In genomic region chr1:91024464-91024863, GRCm38 (mm10) we compare ENCODE assay signal across 15 mouse cellular contexts. TPM values are rescaled to one million over a fixed set of nuclear protein-coding genes. Genes with fewer than 3 reads are reported as not detected.
A peak's percentile ranks its signal among the peaks of the same experiment; 100 is the strongest.
DNase-seq lines count a peak whose midpoint lies in the region; ATAC-seq and TF ChIP-seq lines count a peak whose summit lies in the region.
"Had no signal": no experiment of that assay in that cellular context is flagged by ENCODE, and none has a peak within 500 bp of the region (broad histone marks: within the 10 kb centered on the region; RNA-seq: fewer than 3 reads in every experiment).

No protein-coding gene starts in this region.

- H3K4me2 ChIP-seq in heart, embryonic 12.5 days: no peak overlapping the region
- no peak overlapping the region for H3K4me2 ChIP-seq in lung, embryonic 15.5 days
- H3K4me2 ChIP-seq in stomach, embryonic 15.5 days: no peak overlapping the region
- H3K4me2 ChIP-seq: embryonic facial prominence, embryonic 15.5 days; hindbrain, embryonic 12.5 days had no signal

- peaks cover 5% of the 10 kb centered on the region; the same call in 1 of the 2 replicates for H3K9me3 ChIP-seq in heart, embryonic 12.5 days (replicated peaks)
- H3K9me3 ChIP-seq in lung, embryonic 15.5 days: no peaks in the 10 kb centered on the region
- H3K9me3 ChIP-seq in stomach, embryonic 15.5 days: no peaks in the 10 kb centered on the region
- H3K9me3 ChIP-seq in forebrain, embryonic 10.5 days: peaks cover 16% of the 10 kb centered on the region; the same call in 1 of the 2 replicates
- H3K9me3 ChIP-seq: embryonic facial prominence, embryonic 15.5 days; hindbrain, embryonic 12.5 days had no signal

- ATAC-seq in heart, embryonic 12.5 days (ENCODE audit: insufficient number of reproducible peaks, low FRiP score): no peak
- no peak for ATAC-seq in lung, embryonic 15.5 days (ENCODE audit: borderline replicate concordance, extremely low read depth, low FRiP score, low TSS enrichment)
- ATAC-seq in stomach, embryonic 15.5 days (ENCODE audit: insufficient read depth, low FRiP score, low read depth): no peak
- ATAC-seq: forebrain, embryonic 14.5 days had no signal

- 71% methylated on average over 3 of the region's 3 CpGs for WGBS in heart, embryonic 12.5 days
- 71% methylated on average over 3 of the region's 3 CpGs for WGBS in lung, embryonic 15.5 days
- 63% methylated on average over 3 of the region's 3 CpGs for WGBS in stomach, embryonic 15.5 days
- 76% methylated on average over 3 of the region's 3 CpGs for WGBS in forebrain, embryonic 10.5 days
- WGBS in thymus, adult 2 months: 81% methylated on average over 3 of the region's 3 CpGs

- H3K27me3 ChIP-seq in heart, embryonic 12.5 days (replicated peaks): no peaks in the 10 kb centered on the region
- no peaks in the 10 kb centered on the region for H3K27me3 ChIP-seq in lung, embryonic 15.5 days
- H3K27me3 ChIP-seq in stomach, embryonic 15.5 days (replicated peaks): no peaks in the 10 kb centered on the region
- no peaks in the 10 kb centered on the region for H3K27me3 ChIP-seq in forebrain, embryonic 10.5 days (ENCODE audit: poor library complexity, severe bottlenecking)
- H3K27me3 ChIP-seq in thymus, adult 2 months (ENCODE audit: control insufficient read depth, insufficient read depth, low read length): no peaks in the 10 kb centered on the region
- H3K27me3 ChIP-seq: embryonic facial prominence, embryonic 15.5 days; hindbrain, embryonic 12.5 days had no signal

- peak overlapping the region; percentile 97 for H3K27ac ChIP-seq in heart, embryonic 12.5 days (ENCODE audit: poor library complexity, severe bottlenecking)
- H3K27ac ChIP-seq in lung, embryonic 15.5 days: peak overlapping the region; percentile 32; the same call in 1 of the 2 replicates
- peak overlapping the region; percentile 93 for H3K27ac ChIP-seq in brown adipose tissue, adult 24 weeks (replicated peaks; ENCODE audit: low read depth, low read length)
- H3K27ac ChIP-seq in stomach, embryonic 15.5 days: peak overlapping the region; percentile 49
- H3K27ac ChIP-seq in forebrain, embryonic 10.5 days: no peak overlapping the region
- H3K27ac ChIP-seq in thymus, adult 2 months (ENCODE audit: control insufficient read depth, insufficient read depth, low read length): no peak overlapping the region
- H3K27ac ChIP-seq: embryonic facial prominence, embryonic 15.5 days; hindbrain, embryonic 12.5 days; layer of hippocampus, adult 2 months had no signal

- H3K4me3 ChIP-seq in heart, embryonic 12.5 days: no peak overlapping the region
- no peak overlapping the region for H3K4me3 ChIP-seq in lung, embryonic 15.5 days
- no peak overlapping the region for H3K4me3 ChIP-seq in brown adipose tissue, adult 24 weeks (ENCODE audit: insufficient read depth, low read depth, low read length)
- no peak overlapping the region for H3K4me3 ChIP-seq in stomach, embryonic 15.5 days (replicated peaks)
- H3K4me3 ChIP-seq in forebrain, embryonic 10.5 days: no peak overlapping the region
- H3K4me3 ChIP-seq in thymus, adult 2 months (ENCODE audit: control insufficient read depth, insufficient read depth, low read length): no peak overlapping the region
- H3K4me3 ChIP-seq: embryonic facial prominence, embryonic 15.5 days; hindbrain, embryonic 12.5 days; layer of hippocampus, adult 2 months had no signal

- peaks cover 28% of the 10 kb centered on the region for H3K36me3 ChIP-seq in heart, embryonic 12.5 days
- H3K36me3 ChIP-seq in lung, embryonic 15.5 days: no peaks in the 10 kb centered on the region
- no peaks in the 10 kb centered on the region; the same call in 1 of the 2 replicates for H3K36me3 ChIP-seq in stomach, embryonic 15.5 days
- peaks cover 22% of the 10 kb centered on the region; the same call in 1 of the 2 replicates for H3K36me3 ChIP-seq in forebrain, embryonic 10.5 days (replicated peaks)
- H3K36me3 ChIP-seq in thymus, adult 2 months (ENCODE audit: control insufficient read depth, insufficient read depth, low read length): no peaks in the 10 kb centered on the region
- H3K36me3 ChIP-seq: G1E had no signal

- no peak for TF ChIP-seq POLR2A in thymus, adult 2 months (IDR thresholded peaks at IDR 0.05; ENCODE audit: control insufficient read depth, extremely low read depth, insufficient read depth, low read length, poor library complexity)

- DNase-seq in heart, adult 9 months (ENCODE audit: low spot score in 2 of 2): no peak
- DNase-seq in lung, postnatal 14 days: no peak
- no peak for DNase-seq in forebrain, embryonic 10.5 days (ENCODE audit: extremely low spot score, low spot score)
- DNase-seq in thymus, adult 2 months: no peak
- DNase-seq: cerebellum, adult 18-20 months; retina, postnatal 1 day had no signal

- H3K9ac ChIP-seq in heart, embryonic 12.5 days: no peak overlapping the region
- no peak overlapping the region for H3K9ac ChIP-seq in lung, embryonic 15.5 days
- H3K9ac ChIP-seq in stomach, embryonic 15.5 days: no peak overlapping the region
- H3K9ac ChIP-seq: embryonic facial prominence, embryonic 15.5 days; hindbrain, embryonic 12.5 days had no signal

- H3K4me1 ChIP-seq in heart, embryonic 12.5 days (replicated peaks): peaks cover 43% of the 10 kb centered on the region
- H3K4me1 ChIP-seq in lung, embryonic 15.5 days: peaks cover 23% of the 10 kb centered on the region
- H3K4me1 ChIP-seq in brown adipose tissue, adult 24 weeks (ENCODE audit: control insufficient read depth, insufficient read depth, insufficient read length, low read length): peaks cover 6% of the 10 kb centered on the region; the same call in 1 of the 2 replicates
- H3K4me1 ChIP-seq in stomach, embryonic 15.5 days: peaks cover 8% of the 10 kb centered on the region; the same call in 1 of the 2 replicates
- no peaks in the 10 kb centered on the region for H3K4me1 ChIP-seq in forebrain, embryonic 10.5 days
- no peaks in the 10 kb centered on the region for H3K4me1 ChIP-seq in thymus, adult 2 months (replicated peaks; ENCODE audit: control insufficient read depth, insufficient read depth, low read length)
- H3K4me1 ChIP-seq: hindbrain, embryonic 12.5 days had no signal

- TF ChIP-seq CTCF in thymus, adult 2 months (IDR thresholded peaks at IDR 0.05; ENCODE audit: borderline replicate concordance, control insufficient read depth, extremely low read depth, insufficient read depth, low read length, poor library complexity): no peak

RNA-seq across cellular contexts. Expression of gene Lrrfip1, which starts 25.9 kb away (rescaled TPM):
- 151 and 161 TPM in 2 replicates for polyA plus RNA-seq in heart, embryonic 12.5 days (2016; fragmentation: Nextera tagmentation; extraction: Ambion mirVana)
- 54.8 and 60.6 TPM in 2 replicates for polyA plus RNA-seq in lung, embryonic 15.5 days (2015; fragmentation: Nextera tagmentation; extraction: Ambion mirVana)
- 11.7 and 13.8 TPM in 2 replicates for polyA plus RNA-seq in brown adipose tissue, adult 24 weeks (2012; ENCODE audit: insufficient read depth, insufficient read length, missing spikeins)
- polyA plus RNA-seq in stomach, embryonic 15.5 days (2015; fragmentation: Nextera tagmentation; extraction: Ambion mirVana): 64.9 and 65.4 TPM in 2 replicates
- polyA plus RNA-seq in forebrain, embryonic 10.5 days (2016; fragmentation: Nextera tagmentation; extraction: Ambion mirVana): 25.1 and 26.4 TPM in 2 replicates
- polyA plus RNA-seq in thymus, adult 2 months (2012; rRNA removed): 24.1 and 31.8 TPM in 2 replicates
- polyA plus RNA-seq: G1E had no signal

RNA-seq across cellular contexts. Expression of gene Rab17, which starts 55.0 kb away (rescaled TPM):
- polyA plus RNA-seq in heart, embryonic 12.5 days (2016; fragmentation: Nextera tagmentation; extraction: Ambion mirVana): 0.64 and 1.3 TPM in 2 replicates
- polyA plus RNA-seq in lung, embryonic 15.5 days (2015; fragmentation: Nextera tagmentation; extraction: Ambion mirVana): 3.1 and 3.8 TPM in 2 replicates
- not detected in 2 replicates for polyA plus RNA-seq in brown adipose tissue, adult 24 weeks (2012; ENCODE audit: insufficient read depth, insufficient read length, missing spikeins)
- polyA plus RNA-seq in stomach, embryonic 15.5 days (2015; fragmentation: Nextera tagmentation; extraction: Ambion mirVana): 9.5 and 14.2 TPM in 2 replicates
- 0.10 and 0.22 TPM in 2 replicates for polyA plus RNA-seq in forebrain, embryonic 10.5 days (2016; fragmentation: Nextera tagmentation; extraction: Ambion mirVana)
- 0.85 and 0.94 TPM in 2 replicates for polyA plus RNA-seq in thymus, adult 2 months (2012; rRNA removed)
- polyA plus RNA-seq: G1E had no signal

Comparison
In these comparisons a context has a peak if more than half of its experiments do, and no peak if none do; other contexts are left out.
1. H3K27ac ChIP-seq: peak in heart, embryonic 12.5 days (single experiment), lung, embryonic 15.5 days (single experiment), brown adipose tissue, adult 24 weeks (single experiment) and stomach, embryonic 15.5 days (single experiment); none in forebrain, embryonic 10.5 days (single experiment) and thymus, adult 2 months (single experiment).